Mouse (Mus musculus): ENCODE measurements at regions not wholly inside any gene's neighbourhood (a gene's known extent, or its start where the extent isn't known, plus 50 kb on each side); places are given as distances from the start of the nearest gene placed in this dataset.

GRCm38 (mm10) chr8:89503545-89504234 is 459.7 kb upstream of the Sall1 start:
- no peak for TF ChIP-seq POLR2A (IDR thresholded peaks at IDR 0.05; ENCODE audit: borderline replicate concordance, extremely low read depth, low read depth, low read length)
- TF ChIP-seq CTCF (IDR thresholded peaks at IDR 0.05; ENCODE audit: insufficient read depth, low read length) = no peak

Measured in lung, adult 2 months (tissue).